Mouse (Mus musculus) CH12.LX (cell line): ENCODE results near the gene Dstn.

Source experiments
- CTCF ChIP-seq, 2 experiments: IDR thresholded peaks in 1 of 2; conservative IDR thresholded peaks in 1 of 2; 2 replicates each; pipeline ENCODE4 v1.5.1; 2011 to 2012; ENCODE audit warnings: low read depth in 2 of 2, low read length in 2 of 2, improper control_type of control experiment in 1 of 2, inconsistent platforms in 1 of 2, mild to moderate bottlenecking in 1 of 2, moderate library complexity in 1 of 2
- HCFC1 ChIP-seq: IDR thresholded peaks from 2 replicates; pipeline ENCODE4 v1.6.1; 2012; ENCODE audit warnings: low read depth, mild to moderate bottlenecking, inconsistent platforms, low read length, improper control_type of control experiment
- MAZ ChIP-seq: IDR thresholded peaks from 2 replicates; pipeline ENCODE4 v1.6.1; 2012; ENCODE audit warnings: low read depth, mild to moderate bottlenecking, inconsistent platforms, low read length, improper control_type of control experiment, moderate library complexity
- MEF2A ChIP-seq: IDR thresholded peaks from 2 replicates; pipeline ENCODE4 v1.6.1; 2014; ENCODE audit warnings: low read depth, mild to moderate bottlenecking, inconsistent platforms, low read length, improper control_type of control experiment, borderline replicate concordance
- POLR2A ChIP-seq: IDR thresholded peaks from 2 replicates; pipeline ENCODE4 v1.6.1; 2011; ENCODE audit warnings: low read depth, mild to moderate bottlenecking, improper control_type of control experiment, low read length
- USF1 ChIP-seq: IDR thresholded peaks from 2 replicates; pipeline ENCODE4 v1.6.1; 2014; ENCODE audit warnings: low read depth, mild to moderate bottlenecking, inconsistent platforms, low read length, improper control_type of control experiment

GRCm38 (mm10) chr2:143870936-143871688 lies 44.0 kb upstream of the Dstn start:
- TF ChIP-seq USF1, result peak; percentile 63; the same call in 1 of the 2 replicates
- TF ChIP-seq CTCF (conservative IDR thresholded peaks at IDR 0.05 in 1 of 2, IDR thresholded peaks at IDR 0.05 in 1 of 2; ENCODE audit: low read depth in 2 of 2, low read length in 2 of 2), result no peak
- TF ChIP-seq MAZ, result no peak
- no peak for TF ChIP-seq MEF2A
- no peak for TF ChIP-seq POLR2A
- TF ChIP-seq HCFC1, result no peak
